Mouse (Mus musculus): ENCODE data around the gene Ttc24.

Gene Ttc24

DNA sequence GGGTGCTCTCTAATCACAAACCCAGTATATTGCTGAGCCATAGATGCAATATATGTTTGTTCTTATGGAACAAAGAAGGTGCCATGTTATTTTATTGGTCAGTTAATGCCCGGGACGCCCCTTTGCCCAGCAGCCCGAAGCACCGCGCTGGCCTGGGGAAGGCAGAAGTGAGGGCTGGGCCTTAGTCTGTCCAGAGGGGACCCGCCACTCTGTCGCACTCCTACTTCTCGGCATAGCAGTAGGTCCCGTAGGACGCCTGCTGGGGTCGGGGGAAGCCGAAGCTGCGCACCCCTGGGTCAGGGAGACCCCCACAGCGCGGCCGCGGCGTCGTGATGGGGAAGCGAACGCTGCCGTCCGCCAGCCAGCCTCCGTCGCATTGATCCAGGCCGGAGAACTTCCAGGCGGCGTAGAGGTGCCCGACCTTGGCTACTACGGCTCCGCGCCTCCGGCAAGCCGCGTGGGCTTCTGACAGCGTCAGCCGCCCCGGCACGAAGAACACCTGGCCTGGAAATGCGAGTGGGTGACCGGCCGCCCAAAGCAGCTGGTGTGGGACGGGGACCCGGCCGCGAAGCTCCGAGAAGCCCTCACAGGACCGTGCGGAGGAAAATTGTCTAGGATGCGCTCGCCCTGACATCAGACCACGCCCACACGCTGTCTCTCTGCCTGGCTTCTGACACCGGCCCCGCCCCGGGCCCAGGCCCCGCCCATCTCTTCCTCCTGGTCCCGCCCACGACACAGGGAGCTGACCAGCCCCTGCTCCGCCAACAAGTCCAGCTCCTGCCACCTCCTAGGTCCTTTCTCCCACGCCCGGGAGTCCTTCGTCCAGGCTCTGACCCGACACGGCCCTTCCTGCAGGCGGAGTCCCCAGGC, 55.5 kb downstream of the Ttc24 start:
- ATAC-seq (ENCODE audit: insufficient number of reproducible peaks, low FRiP score, low TSS enrichment), result peak; percentile 89

Data from cerebellum, adult (tissue).